Mouse (Mus musculus) heart, postnatal 25 days (tissue): ENCODE measurements at regions not wholly inside any gene's neighbourhood (a gene's known extent, or its start where the extent isn't known, plus 50 kb on each side); places are given as distances from the start of the nearest gene placed in this dataset.

Experiments used
- DNase-seq: peaks from one replicate; pipeline ENCODE4 v3.0.0; 2022; ENCODE audit warnings: low spot score
- intact Hi-C: fragments of 180-260 bp; cut with DNase I; formaldehyde crosslinking; loops from one replicate; pipeline ENCODE4 v1.15.1; 2025

- intact Hi-C loops: no loop called here
- no peak for DNase-seq
Measured at GRCm38 (mm10) chr15:63674404-63674803, 170.6 kb downstream of the Gsdmc2 start.

GRCm38 (mm10) chr15:63671081-63671480 lies 173.9 kb downstream of the Gsdmc2 start:
- intact Hi-C loops: no loop called here

GRCm38 (mm10) chr15:63670561-63670960 lies 174.4 kb downstream of the Gsdmc2 start:
- intact Hi-C loops: no loop called here
- DNase-seq: no peak

More at GRCm38 (mm10) chr15:63671081-63671480, 173.9 kb downstream of the Gsdmc2 start:
- DNase-seq: no peak

- no peak for DNase-seq
- intact Hi-C loops: no loop called here
Measured at GRCm38 (mm10) chr15:63667536-63667935, 177.4 kb downstream of the Gsdmc2 start.

DNA sequence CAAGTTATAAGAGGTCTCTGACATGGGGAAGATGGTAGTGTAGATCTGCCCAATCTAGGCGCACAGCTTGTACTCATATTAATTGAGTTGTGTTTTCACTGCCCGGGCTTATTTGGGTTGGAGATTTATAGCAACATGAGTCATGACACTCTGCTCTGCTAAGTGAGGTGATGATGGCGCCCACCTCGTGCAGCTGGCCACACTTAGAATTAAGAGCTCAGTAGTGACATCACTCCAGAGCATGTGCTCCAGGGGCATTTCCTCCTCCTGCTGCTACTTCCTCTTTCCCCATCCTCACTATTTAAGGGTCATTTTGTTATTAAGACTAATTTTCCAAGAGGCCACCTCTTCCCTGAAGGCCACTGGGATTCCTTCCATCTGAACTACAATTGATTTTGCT lies 179.5 kb downstream of the Gsdmc2 start:
- intact Hi-C loops: no loop called here
- no peak for DNase-seq

GRCm38 (mm10) chr15:63664877-63665276 lies 180.1 kb downstream of the Gsdmc2 start:
- no peak for DNase-seq
- intact Hi-C loops: no loop called here

GRCm38 (mm10) chr15:63662183-63662582 lies 182.8 kb downstream of the Gsdmc2 start:
- intact Hi-C loops: no loop called here
- DNase-seq: no peak

DNA sequence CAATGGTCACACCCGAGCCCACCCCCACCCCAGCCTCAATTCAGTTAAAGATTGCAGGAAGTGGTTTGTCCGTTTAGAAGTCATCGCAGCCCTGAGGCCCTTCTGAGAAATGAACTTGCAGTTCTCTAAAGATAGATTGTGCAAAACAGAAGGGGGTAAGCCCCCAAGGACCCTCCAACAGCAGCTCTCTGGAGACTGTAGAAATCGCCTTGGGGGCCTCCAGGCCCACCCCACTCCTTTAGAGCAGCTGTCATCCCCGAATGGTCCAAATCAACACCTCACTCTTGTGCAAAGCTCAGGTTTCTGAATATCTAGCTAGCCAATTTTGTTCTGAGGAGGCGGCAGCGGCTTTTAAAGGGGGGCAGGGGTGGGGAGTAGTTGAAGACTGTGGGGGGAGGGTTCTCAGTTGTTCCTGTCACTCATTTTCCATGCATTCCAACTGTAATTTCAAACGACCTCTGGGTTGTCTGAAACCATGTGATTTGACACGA lies 186.9 kb downstream of the Gsdmc2 start:
- DNase-seq: no peak
- intact Hi-C loops: no loop called here

DNA sequence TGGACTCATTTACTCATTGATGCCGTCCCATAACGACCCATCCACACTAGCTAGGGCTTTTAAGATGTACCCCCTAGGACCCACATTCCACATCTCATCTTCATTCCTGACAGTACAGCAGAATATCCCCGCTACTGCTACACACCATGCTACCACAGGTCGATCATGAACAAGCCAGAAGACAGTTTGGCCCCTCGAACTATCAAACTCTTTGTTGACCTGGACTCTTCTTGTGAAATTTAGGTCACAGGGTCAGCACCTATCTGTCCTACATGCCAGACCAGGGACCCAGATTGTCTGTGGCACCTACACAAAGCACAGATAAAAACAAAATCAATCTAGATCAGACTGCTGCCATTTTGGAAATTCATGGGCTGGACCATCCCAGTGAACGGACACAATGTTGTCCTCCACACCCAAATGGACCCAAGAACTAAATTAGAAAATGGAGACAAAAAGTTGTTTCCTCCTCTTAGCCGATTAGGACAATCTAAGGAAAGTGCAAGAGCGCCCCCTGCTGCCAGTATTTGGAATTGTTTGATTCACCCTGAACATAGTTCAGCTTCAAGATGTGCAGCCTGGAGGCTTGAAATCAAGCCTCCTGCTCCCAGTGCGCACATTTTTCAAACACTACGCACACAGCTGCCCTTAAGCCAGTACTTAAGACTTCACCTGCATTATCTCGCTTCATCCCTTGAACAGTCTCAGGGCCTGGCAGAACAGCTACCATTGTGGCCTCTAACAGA lies 192.6 kb downstream of the Gsdmc2 start:
- intact Hi-C loops: loop anchor here (1.0 kb wide), 1 partner anchor 1669 kb away; no protein-coding TSS in a partner anchor
- DNase-seq: peak; percentile 13

GRCm38 (mm10) chr15:63651120-63651519 lies 193.9 kb downstream of the Gsdmc2 start:
- no peak for DNase-seq
- intact Hi-C loops: no loop called here

DNA sequence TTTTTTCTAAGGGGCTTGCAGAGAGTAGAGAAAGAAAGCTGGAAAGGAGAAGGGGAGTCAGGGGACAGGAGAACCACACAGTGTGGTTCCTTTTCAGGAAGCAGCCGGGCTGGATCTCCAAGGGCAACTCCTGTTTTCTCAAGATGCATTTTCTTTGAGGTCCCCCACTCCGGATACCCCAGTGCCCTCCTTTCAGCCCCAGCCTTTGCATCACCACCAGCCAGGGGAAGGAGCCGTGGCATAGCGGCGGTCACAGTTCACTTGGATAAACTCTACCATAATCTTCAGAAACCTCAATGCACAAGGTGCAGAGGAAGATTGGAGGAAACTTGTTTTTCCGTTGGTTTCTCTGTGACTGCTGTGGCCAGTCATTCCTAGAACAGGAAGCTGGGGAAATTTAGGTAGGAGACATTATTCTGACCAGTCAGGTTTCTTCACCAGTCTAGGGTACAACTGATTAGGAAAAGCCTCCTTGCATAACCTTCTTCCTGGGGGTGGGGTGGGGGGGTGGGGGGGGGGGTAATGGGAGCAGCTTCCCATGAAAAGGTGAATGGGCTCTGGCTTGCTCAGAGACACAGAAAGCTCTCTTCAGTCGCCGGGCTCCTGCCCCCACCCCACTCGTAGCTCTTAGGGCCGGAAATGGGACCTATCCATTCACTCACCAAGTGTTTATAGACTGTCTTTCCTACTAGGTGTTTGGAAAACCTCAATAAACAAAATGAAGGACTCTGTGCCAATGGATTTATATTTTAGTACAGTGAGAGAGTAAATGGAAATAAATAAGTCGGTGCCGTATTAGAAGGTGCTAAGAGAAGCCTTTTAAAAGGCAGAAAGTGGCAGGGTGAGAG lies 196.6 kb downstream of the Gsdmc2 start:
- intact Hi-C loops: no loop called here
- DNase-seq: no peak

GRCm38 (mm10) chr15:63624814-63625213 lies 220.2 kb downstream of the Gsdmc2 start:
- no peak for DNase-seq
- intact Hi-C loops: no loop called here

GRCm38 (mm10) chr15:63624249-63624648 lies 220.7 kb downstream of the Gsdmc2 start:
- DNase-seq: no peak
- intact Hi-C loops: no loop called here

DNA sequence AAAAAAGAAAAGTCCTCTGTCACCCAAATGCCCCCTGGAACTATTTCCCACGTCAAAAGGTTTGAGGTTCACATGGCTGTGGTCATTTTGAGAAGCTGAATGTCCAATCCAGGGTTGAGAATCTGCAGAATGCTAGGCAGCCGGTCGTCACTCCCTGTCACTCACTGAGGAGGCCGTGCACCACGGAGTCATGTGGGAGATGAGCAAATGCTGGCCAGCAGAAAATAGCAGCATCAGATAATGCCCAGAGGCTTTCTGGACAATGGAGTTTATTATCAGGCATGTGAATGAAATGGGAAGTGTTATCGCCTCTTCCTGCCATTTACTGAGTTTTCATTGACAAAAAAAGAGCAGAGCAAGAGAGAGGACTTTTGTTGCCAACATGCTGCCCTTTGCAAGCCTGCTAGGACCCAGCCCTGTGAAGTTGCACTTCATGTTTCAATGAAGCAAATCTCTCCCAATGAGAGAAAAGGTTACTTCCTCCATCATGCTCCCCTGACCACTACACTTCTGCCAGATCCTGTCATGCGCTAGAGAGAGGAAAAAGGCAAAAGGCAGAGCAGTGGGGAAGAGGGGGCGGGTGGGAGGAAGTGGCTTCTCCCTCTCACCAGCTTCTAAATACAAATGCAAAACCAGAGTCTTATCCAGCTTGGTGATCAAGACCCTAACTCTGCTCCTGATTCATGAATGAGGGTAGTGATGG lies 228.3 kb downstream of the Gsdmc2 start:
- intact Hi-C loops: no loop called here
- no peak for DNase-seq

DNA sequence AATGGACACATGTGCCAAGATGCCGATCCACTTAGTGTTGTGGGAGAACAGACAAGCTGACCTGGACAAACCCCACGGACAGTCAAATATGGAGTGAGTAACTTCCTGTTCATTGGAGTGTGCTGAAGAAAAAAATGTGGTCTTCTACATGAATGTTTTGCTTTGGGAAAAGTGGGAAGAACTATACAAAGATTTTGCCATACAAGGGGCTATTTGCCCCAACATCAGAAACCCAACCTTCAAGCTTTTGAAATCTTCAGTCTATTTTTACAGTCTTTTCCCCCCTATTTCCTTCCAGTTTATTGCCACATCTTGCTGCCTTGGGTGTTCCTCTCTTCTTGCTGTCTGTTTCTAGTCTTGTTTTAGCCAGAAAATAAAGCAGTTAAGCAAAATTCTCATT lies 230.8 kb downstream of the Gsdmc2 start:
- DNase-seq: no peak

GRCm38 (mm10) chr15:63613120-63613519 lies 231.9 kb downstream of the Gsdmc2 start:
- intact Hi-C loops: no loop called here
- no peak for DNase-seq

More for the DNA sequence above, 230.8 kb downstream of the Gsdmc2 start:
- intact Hi-C loops: no loop called here

DNA sequence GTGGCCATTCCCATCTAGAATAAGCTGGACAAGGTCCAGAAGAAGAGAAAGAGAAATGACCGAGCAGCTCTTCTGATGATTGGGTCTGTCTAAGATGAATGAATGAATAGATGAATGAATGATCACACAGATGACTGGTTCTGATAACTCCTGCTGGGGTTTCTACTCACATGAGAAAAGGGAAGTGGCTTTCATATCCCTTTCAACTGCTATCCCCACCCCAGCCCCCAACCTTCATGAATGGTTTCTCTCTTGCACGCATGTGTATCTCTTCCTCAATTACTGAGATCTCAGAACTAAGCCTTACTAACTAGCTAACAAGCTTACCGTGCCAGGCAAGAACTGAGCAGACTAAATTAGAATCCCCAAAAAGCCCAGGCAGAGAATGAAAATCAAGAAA lies 233.8 kb downstream of the Gsdmc2 start:
- no peak for DNase-seq
- intact Hi-C loops: no loop called here

- intact Hi-C loops: loop anchor here (5.0 kb wide), 1 partner anchor 1621 kb away; no protein-coding TSS in a partner anchor
- DNase-seq: no peak
Measured at GRCm38 (mm10) chr15:63603100-63603714, 241.8 kb downstream of the Gsdmc2 start.

- intact Hi-C loops: loop anchor here (5.0 kb wide), 1 partner anchor 1619 kb away; no protein-coding TSS in a partner anchor
- no peak for DNase-seq
Measured at GRCm38 (mm10) chr15:63601543-63601942, 243.4 kb downstream of the Gsdmc2 start.
